Mouse (Mus musculus) heart, embryonic 14.5 days (tissue): ENCODE measurements around the gene B3galt5. TPM values are rescaled to one million over a fixed set of nuclear protein-coding genes. Genes with fewer than 3 reads are reported as not detected.
"Not testable (repeated sequence)": the region's sequence is repeated elsewhere in the genome, so short reads cannot be mapped to it uniquely, and the experiment has no call there.

ENCODE experiments used
- ATAC-seq: fragments of 200-750 bp; cut with Nextera tagmentation; 2 replicates; pipeline ENCODE4 v1.8.0; 2017; ENCODE audit warnings: low read depth, moderate TSS enrichment; ENCODE audit not compliant: insufficient number of reproducible peaks, insufficient read depth, low FRiP score
- H3K27ac ChIP-seq, 2 experiments: fragments of 200-500 bp in 1 of 2; fragments of 300-500 bp in 1 of 2; sonication (generic) in 1 of 2; replicated peaks in 1 of 2; 2 replicates each; pipeline ENCODE4 v1.5.1; 2012 to 2014; ENCODE audit warnings: low read depth in 2 of 2, low read length in 2 of 2, control low read depth in 1 of 2, mild to moderate bottlenecking in 1 of 2, mixed read lengths in 1 of 2; ENCODE audit not compliant: control insufficient read depth in 1 of 2, insufficient read depth in 1 of 2
- H3K27me3 ChIP-seq: fragments of 300-500 bp; sonication (generic); 2 replicates; pipeline ENCODE4 v1.6.1; 2014; ENCODE audit warnings: mild to moderate bottlenecking, low read length, control low read depth; ENCODE audit not compliant: control insufficient read depth, insufficient read depth
- H3K36me3 ChIP-seq: fragments of 300-500 bp; sonication (generic); 2 replicates; pipeline ENCODE4 v1.6.1; 2014; ENCODE audit warnings: mild to moderate bottlenecking, control low read depth, low read length, mixed read lengths; ENCODE audit not compliant: control insufficient read depth, insufficient read depth
- H3K4me1 ChIP-seq, 2 experiments: fragments of 200-500 bp in 1 of 2; fragments of 300-500 bp in 1 of 2; sonication (generic) in 1 of 2; 2 replicates each; pipeline ENCODE4 v1.6.1; 2012 to 2014; ENCODE audit warnings: low read length in 2 of 2, control low read depth in 1 of 2, mixed read lengths in 1 of 2; ENCODE audit not compliant: control insufficient read depth in 2 of 2, insufficient read depth in 2 of 2
- H3K4me2 ChIP-seq: fragments of 300-500 bp; sonication (generic); 2 replicates; pipeline ENCODE4 v1.6.1; 2014; ENCODE audit warnings: mild to moderate bottlenecking, low read length
- H3K4me3 ChIP-seq, 2 experiments: fragments of 200-500 bp in 1 of 2; fragments of 300-500 bp in 1 of 2; sonication (generic) in 1 of 2; 2 replicates each; pipeline ENCODE4 v1.5.1; 2012 to 2014; ENCODE audit warnings: low read length in 2 of 2, mild to moderate bottlenecking in 2 of 2, control low read depth in 1 of 2, low read depth in 1 of 2, moderate library complexity in 1 of 2; ENCODE audit not compliant: control insufficient read depth in 1 of 2, insufficient read depth in 1 of 2
- H3K9ac ChIP-seq: fragments of 300-500 bp; sonication (generic); 2 replicates; pipeline ENCODE4 v1.6.1; 2014; ENCODE audit warnings: mild to moderate bottlenecking, low read length
- H3K9me3 ChIP-seq: fragments of 300-500 bp; sonication (generic); 2 replicates; pipeline ENCODE4 v1.6.1; 2016; ENCODE audit warnings: low read length, control low read depth; ENCODE audit not compliant: control insufficient read depth
- WGBS: fragments of 180-500 bp; shearing (Covaris S2); extraction: QIAGEN DNeasy Blood & Tissue Kit; methylation state at CpG from one replicate; pipeline ENCODE4 v1.1.7; 2014; 5-methylcytosine and 5-hydroxymethylcytosine counted together
- polyA plus RNA-seq: library from polyadenylated mRNA; unstranded; fragments of >200 nt; fragmentation: Nextera tagmentation; extraction: Ambion mirVana; gene quantifications from 2 replicates; pipeline ENCODE4 v1.2.1, GENCODE M21; 2014

The B3galt5 gene
- polyA plus RNA-seq, 1 experiment from 2014 or later: 0.04 TPM

DNA sequence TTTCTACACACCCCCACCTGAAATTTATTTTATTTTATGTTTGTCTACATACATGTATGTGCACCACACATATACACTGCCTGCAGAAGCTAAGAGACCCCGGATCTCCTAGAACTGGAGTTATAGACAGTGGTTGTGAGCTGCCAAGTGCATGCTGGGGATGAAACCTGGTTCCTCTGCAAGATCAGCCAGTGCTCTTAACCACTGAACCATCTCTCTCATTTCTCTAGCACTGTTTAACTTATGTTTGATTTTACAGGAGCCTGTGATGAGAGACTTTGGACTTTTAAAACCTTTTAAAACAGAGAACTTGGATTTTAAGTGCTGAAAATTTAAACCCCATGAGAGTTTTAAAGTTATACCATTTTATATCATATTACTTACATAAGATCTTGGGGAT lies 87.1 kb downstream of the B3galt5 start:
- no peak for ATAC-seq
- H3K4me1 ChIP-seq: peaks cover 0 to 6% of the 10 kb centered on the region in 2 experiments; a peak in 2 of 4 replicates
- H3K4me3 ChIP-seq: no peak overlapping the region
- H3K27me3 ChIP-seq: no peaks in the 10 kb centered on the region
- no peaks in the 10 kb centered on the region for H3K36me3 ChIP-seq
- H3K9ac ChIP-seq: no peak overlapping the region
- WGBS: 72% methylated on average over 1 of the region's 1 CpGs
- H3K9me3 ChIP-seq: no peaks in the 10 kb centered on the region
- no peak overlapping the region for H3K27ac ChIP-seq
- H3K4me2 ChIP-seq: no peak overlapping the region

DNA sequence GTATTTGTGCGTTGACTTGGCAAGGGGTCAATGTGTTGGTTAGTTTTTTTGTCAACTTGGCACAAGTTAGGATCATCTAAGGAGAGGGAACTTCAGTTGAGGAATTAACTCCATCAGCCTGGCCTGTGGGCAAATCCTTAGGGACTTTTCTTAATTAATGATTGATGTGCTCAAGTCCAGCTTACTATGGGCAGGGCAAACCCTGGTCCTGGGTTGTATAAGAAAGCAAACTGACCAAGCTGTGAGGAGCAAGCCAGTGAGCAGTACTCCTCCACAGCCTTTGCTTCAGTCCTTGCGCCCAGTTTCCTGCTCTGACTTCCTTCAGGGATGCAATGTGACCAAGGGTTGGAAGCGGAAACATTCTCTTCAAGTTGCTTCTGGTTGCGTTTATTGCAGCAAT lies 87.6 kb downstream of the B3galt5 start:
- no peaks in the 10 kb centered on the region for H3K27me3 ChIP-seq
- H3K27ac ChIP-seq: no peak overlapping the region

DNA sequence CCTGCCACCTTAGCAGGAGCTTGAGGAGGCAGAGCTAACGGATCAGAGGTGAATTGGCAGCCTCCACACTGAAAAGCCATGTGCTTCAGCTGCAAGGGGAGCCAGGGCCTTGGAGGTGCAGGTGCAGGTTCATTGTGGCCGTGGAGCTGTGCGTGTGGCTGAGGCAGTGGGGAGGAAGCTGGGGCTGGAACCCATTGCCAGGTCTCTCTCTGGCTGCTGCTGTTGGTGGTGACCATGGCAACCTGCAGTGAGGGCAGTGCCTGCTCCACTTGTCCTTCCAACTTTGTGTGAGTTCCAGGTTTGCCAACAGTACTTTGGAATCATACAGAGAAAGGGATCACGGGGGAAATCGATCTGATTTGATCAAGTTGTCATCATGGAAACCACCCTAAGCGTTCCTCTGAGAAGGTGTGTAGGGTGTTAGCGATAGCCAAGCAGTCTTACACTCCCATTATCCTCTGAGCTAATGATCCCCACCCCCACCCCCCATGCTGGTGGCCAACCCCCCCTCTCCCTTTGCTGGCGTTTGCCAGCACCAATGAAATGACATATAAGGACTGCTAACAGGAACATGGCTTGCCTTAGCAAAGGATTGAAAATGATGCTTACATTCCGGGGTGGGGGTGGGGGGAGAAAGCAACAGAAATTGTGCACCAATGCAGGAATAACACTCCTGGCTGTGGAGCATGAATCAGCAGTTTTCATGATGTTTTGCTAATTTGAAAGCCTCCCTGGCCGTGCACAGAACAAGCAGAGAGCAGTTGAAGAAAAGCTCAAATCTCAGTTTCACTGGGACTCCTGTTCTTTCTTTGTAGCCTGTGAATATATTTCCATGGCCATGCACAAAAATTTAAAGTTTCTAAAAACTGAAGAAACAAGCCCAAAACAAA lies 90.8 kb downstream of the B3galt5 start:
- WGBS: 47% methylated on average over 10 of the region's 10 CpGs
- H3K27ac ChIP-seq: no peak overlapping the region
- H3K4me3 ChIP-seq: no peak overlapping the region
- no peaks in the 10 kb centered on the region for H3K36me3 ChIP-seq
- no peak overlapping the region for H3K9ac ChIP-seq
- H3K27me3 ChIP-seq: no peaks in the 10 kb centered on the region
- H3K4me2 ChIP-seq: no peak overlapping the region
- H3K4me1 ChIP-seq: peaks cover 0 to 6% of the 10 kb centered on the region in 2 experiments; a peak in 2 of 4 replicates
- H3K9me3 ChIP-seq: no peaks in the 10 kb centered on the region
- ATAC-seq: no peak

More for the DNA sequence above, 87.6 kb downstream of the B3galt5 start:
- Histone ChIP-seq H3K4me2 (no peak overlapping the region), H3K36me3 (no peaks in the 10 kb centered on the region), H3K9me3 (no peaks in the 10 kb centered on the region), H3K9ac (no peak overlapping the region), H3K4me3 (no peak overlapping the region), H3K4me1 (peaks cover 0 to 6% of the 10 kb centered on the region in 2 experiments; a peak in 2 of 4 replicates)
- 81% methylated on average over 4 of the region's 4 CpGs for WGBS
- ATAC-seq: no peak

DNA sequence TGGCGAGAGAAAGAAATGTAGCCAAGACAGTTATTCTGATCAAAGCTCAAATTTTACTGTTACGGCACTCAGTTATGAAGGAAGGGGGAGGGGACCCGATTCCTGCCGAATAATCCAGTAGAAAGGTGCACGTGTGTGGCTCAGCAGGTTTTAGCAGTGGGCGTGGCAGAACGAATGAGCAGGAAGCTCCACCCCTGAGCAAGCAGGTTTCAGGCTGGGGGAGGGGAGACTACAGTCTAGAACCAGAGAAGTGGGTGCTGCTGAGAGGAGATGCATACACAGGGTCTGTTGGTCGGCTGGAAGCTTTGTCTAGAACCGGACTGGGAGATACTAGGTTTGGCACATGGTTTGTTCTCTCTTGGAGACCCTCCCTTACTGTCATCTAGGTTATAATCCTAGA lies 91.7 kb downstream of the B3galt5 start:
- not testable (repeated sequence) for H3K27ac ChIP-seq, H3K4me2 ChIP-seq, H3K27me3 ChIP-seq, H3K9me3 ChIP-seq, H3K9ac ChIP-seq, H3K36me3 ChIP-seq, ATAC-seq, H3K4me3 ChIP-seq, H3K4me1 ChIP-seq
- WGBS: 35% methylated on average over 9 of the region's 9 CpGs

DNA sequence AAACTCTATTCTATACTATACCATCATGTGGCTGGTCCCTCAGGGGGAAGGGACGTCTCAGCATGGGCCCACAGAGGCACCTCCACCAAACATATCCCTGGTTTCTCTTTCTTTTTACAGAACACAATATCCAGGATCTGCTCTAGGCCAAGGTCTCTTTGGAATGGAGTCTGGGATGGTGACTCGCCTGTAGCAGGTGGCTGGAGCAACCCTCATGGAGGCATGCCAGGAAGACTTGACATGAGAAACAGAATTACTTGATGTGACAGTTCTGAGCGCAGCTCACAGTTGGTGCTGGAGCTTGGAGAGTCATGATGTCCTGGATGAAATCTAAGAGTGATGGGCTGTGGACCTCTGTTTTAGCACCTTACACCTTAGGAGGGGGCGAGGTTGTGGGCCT lies 104.0 kb downstream of the B3galt5 start:
- no peak overlapping the region for H3K4me2 ChIP-seq
- ATAC-seq: no peak
- no peaks in the 10 kb centered on the region for H3K36me3 ChIP-seq
- WGBS: 76% methylated on average over 4 of the region's 4 CpGs
- no peak overlapping the region for H3K27ac ChIP-seq
- H3K9me3 ChIP-seq: no peaks in the 10 kb centered on the region
- H3K9ac ChIP-seq: no peak overlapping the region
- no peaks in the 10 kb centered on the region for H3K27me3 ChIP-seq
- no peaks in the 10 kb centered on the region for H3K4me1 ChIP-seq
- no peak overlapping the region for H3K4me3 ChIP-seq

DNA sequence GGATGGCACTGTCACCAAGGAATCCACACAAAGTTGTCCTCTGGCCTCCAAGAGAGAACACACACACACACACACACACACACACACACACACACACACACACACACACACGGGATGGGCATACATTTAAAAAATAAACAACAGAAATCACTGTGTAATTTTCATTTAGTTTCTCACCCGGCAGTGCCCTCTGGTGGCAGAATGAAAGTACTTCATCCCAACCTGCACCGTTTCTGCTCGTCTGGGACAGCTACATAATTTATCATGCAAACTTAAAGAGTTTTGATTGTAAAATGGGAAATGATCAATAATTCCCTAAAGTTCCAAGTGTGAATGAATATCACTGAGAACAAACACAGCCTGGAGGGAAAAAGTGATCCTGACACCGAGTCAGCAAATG lies 105.7 kb downstream of the B3galt5 start:
- H3K27me3 ChIP-seq: no peaks in the 10 kb centered on the region
- H3K27ac ChIP-seq: no peak overlapping the region
- no peaks in the 10 kb centered on the region; a peak in 1 of 4 replicates for H3K4me1 ChIP-seq
- 8% methylated on average over 5 of the region's 5 CpGs for WGBS
- H3K36me3 ChIP-seq: no peaks in the 10 kb centered on the region
- H3K4me2 ChIP-seq: no peak overlapping the region
- H3K9ac ChIP-seq: no peak overlapping the region
- ATAC-seq: no peak
- no peaks in the 10 kb centered on the region for H3K9me3 ChIP-seq
- no peak overlapping the region for H3K4me3 ChIP-seq

DNA sequence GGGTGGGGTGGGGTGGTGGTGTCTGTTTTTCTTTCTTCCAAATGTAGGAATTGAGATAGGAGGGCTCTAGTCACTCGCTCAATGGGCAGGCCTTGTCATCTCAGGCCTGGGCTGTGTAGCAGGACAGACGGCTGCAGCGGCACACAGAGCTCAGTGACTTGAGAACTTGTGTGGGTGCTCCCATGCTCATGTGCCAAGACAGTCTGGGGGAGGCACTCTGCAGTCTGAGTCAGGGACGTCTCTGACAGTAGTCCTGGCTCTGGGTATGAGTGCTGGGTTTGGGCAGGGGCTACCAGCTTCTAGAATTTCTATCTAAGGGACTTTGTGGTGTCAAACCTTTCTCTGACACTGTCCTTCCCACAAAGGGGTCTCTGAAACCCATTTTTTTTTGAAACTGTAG lies 106.3 kb downstream of the B3galt5 start:
- Histone ChIP-seq H3K4me3 (no peak overlapping the region), H3K4me1 (no peaks in the 10 kb centered on the region; a peak in 1 of 4 replicates), H3K27me3 (no peaks in the 10 kb centered on the region), H3K9ac (no peak overlapping the region), H3K27ac (no peak overlapping the region), H3K9me3 (no peaks in the 10 kb centered on the region), H3K4me2 (no peak overlapping the region), H3K36me3 (no peaks in the 10 kb centered on the region)
- no peak for ATAC-seq
- WGBS: 59% methylated on average over 4 of the region's 4 CpGs
